Mouse (Mus musculus): Measurements from ENCODE around the gene Ppp1r11. TPM values are rescaled to one million over a fixed set of nuclear protein-coding genes. Genes with fewer than 3 reads are reported as not detected.

The Ppp1r11 gene
- polyA plus RNA-seq, 2 experiments: 116 to 125 TPM

DNA sequence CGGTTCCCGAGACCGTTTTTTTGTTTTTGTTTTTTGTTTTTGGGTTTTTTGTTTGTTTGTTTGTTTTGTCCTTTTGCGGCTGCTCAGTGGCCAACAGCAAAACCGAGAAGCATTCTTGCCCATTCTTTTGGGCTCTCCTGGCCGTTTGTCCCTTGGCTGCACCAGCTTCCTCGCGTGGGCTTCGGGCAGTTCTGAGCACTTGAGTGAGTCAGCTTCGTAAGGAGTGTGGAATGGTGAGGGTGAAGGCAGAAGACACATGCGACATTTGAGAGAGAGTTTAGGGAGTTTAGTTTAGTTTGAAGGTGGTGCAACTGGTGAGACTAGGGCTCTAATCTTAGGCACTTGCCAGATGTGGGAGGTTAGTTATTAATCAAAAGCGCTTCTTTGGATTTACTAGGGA, 7.3 kb upstream of the Ppp1r11 start:
- Histone ChIP-seq H3K4me3 (replicated peaks; ENCODE audit: low read length) (peak overlapping the region; percentile 70), H3K9me3 (ENCODE audit: control insufficient read depth, low read length) (no peaks in the 10 kb centered on the region), H3K4me2 (replicated peaks; ENCODE audit: low read depth, low read length, severe bottlenecking) (peak overlapping the region; percentile 72), H3K4me1 (ENCODE audit: control insufficient read depth, insufficient read depth, low read length) (peaks cover 7% of the 10 kb centered on the region), H3K27ac (replicated peaks; ENCODE audit: low read depth, low read length) (peak overlapping the region; percentile 82), H3K9ac (ENCODE audit: low read depth, low read length, severe bottlenecking) (peak overlapping the region; percentile 77), H3K36me3 (ENCODE audit: control insufficient read depth, insufficient read depth, low read length) (peaks cover 19% of the 10 kb centered on the region; the same call in 1 of the 2 replicates), H3K27me3 (ENCODE audit: control insufficient read depth, insufficient read depth, low read length) (no peaks in the 10 kb centered on the region)
- TF ChIP-seq POLR2A (IDR thresholded peaks at IDR 0.05; ENCODE audit: borderline replicate concordance, extremely low read depth, insufficient read depth, insufficient read length): no peak
- 10% methylated on average over 12 of the region's 12 CpGs for WGBS
- ATAC-seq (ENCODE audit: low FRiP score, low read depth) (no peak), DNase-seq (ENCODE audit: low spot score) (no peak)

DNA sequence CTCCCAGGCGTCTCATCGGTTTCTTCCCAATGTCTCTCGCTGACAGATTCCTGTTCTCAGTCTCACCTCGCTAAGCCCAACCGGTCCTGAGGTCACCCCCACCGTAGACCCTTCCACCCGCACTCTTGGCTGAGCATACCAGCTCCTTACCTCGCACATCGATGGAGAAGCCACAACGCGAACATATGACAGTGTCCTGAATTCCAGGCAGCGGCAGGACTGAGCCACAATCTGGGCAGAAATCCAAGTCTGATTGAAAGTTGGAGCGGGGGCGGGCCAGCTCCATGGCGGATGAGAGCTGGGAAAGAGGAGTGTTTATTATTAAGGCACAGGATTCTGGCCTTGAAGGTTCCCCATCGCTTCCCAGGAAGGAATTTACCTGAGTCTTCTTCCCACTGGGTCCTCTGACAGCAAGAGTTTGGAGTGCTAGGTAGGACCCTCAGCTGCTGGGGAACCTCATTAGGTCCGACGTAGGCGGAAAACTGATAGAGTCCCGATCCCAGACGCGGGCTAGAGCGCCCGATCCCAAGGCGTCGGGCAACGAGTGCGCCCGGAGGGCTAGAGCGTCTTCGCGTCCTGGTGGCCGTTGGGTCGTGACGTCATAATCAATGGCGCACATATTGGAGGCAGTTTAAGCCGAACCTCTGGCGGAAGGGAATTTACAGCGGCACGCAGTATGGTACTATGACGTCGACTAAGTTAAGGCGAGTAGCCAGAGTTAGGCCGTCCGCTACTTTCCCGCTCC, 6.6 kb upstream of the Ppp1r11 start, which contains the start of the genes Znrd1 and Znrd1as:
TSS of gene Znrd1 (minus strand) at position 561 of the 745 bp plus-strand sequence.
TSS of gene Znrd1as (plus strand) at position 594 of the 745 bp plus-strand sequence.
- under 1% methylated on average over 46 of the region's 46 CpGs for WGBS
- Histone ChIP-seq H3K27me3 (ENCODE audit: control insufficient read depth, insufficient read depth, low read length) (no peaks in the 10 kb centered on the region), H3K27ac (replicated peaks; ENCODE audit: low read depth, low read length) (peak within 1 kb of the TSS; percentile 82), H3K4me2 (replicated peaks; ENCODE audit: low read depth, low read length, severe bottlenecking) (peak within 1 kb of the TSS; percentile 72), H3K4me1 (ENCODE audit: control insufficient read depth, insufficient read depth, low read length) (peaks cover 7% of the 10 kb centered on the region), H3K9ac (ENCODE audit: low read depth, low read length, severe bottlenecking) (peak within 1 kb of the TSS; percentile 77), H3K36me3 (ENCODE audit: control insufficient read depth, insufficient read depth, low read length) (peaks cover 19% of the 10 kb centered on the region; the same call in 1 of the 2 replicates), H3K4me3 (replicated peaks; ENCODE audit: low read length) (peak within 1 kb of the TSS; percentile 70), H3K9me3 (ENCODE audit: control insufficient read depth, low read length) (no peaks in the 10 kb centered on the region)
- DNase-seq (ENCODE audit: low spot score): peak; percentile 97
- TF ChIP-seq POLR2A (IDR thresholded peaks at IDR 0.05; ENCODE audit: borderline replicate concordance, extremely low read depth, insufficient read depth, insufficient read length): 0 out of 2 replicates have a peak, but pooled peaks have one; percentile 35
- ATAC-seq (ENCODE audit: low FRiP score, low read depth): peak; percentile 99

DNA sequence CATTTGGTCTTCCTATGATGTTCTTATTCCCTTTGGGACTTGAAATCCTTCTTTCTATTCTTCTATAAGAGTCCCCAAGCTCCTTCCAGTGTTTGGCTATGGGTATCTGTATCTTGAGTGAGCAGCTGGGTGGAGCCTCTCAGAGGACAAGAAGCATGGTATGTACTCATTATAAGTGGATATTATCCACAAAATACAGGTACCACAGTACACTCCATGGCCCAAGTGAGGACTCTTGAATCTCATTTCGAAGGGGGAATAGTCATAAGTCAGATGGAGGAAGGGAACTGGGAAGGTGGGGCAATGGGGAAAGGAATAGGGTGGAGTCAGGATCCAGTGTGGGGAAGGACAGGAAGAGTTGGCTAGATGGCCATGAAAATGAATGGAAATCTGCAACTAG, 1.5 kb upstream of the Ppp1r11 start:
- Histone ChIP-seq H3K4me2 (replicated peaks; ENCODE audit: low read depth, low read length, severe bottlenecking) (no peak overlapping the region), H3K9ac (ENCODE audit: low read depth, low read length, severe bottlenecking) (no peak overlapping the region), H3K4me3 (replicated peaks; ENCODE audit: low read length) (no peak overlapping the region), H3K27me3 (ENCODE audit: control insufficient read depth, insufficient read depth, low read length) (no peaks in the 10 kb centered on the region), H3K4me1 (ENCODE audit: control insufficient read depth, insufficient read depth, low read length) (peaks cover 4% of the 10 kb centered on the region), H3K36me3 (ENCODE audit: control insufficient read depth, insufficient read depth, low read length) (peaks cover 30% of the 10 kb centered on the region), H3K27ac (replicated peaks; ENCODE audit: low read depth, low read length) (no peak overlapping the region), H3K9me3 (ENCODE audit: control insufficient read depth, low read length) (no peaks in the 10 kb centered on the region)
- DNase-seq (ENCODE audit: low spot score) (no peak), ATAC-seq (ENCODE audit: low FRiP score, low read depth) (no peak)
- TF ChIP-seq POLR2A (IDR thresholded peaks at IDR 0.05; ENCODE audit: borderline replicate concordance, extremely low read depth, insufficient read depth, insufficient read length): no peak
- 86% methylated on average over 1 of the region's 1 CpGs for WGBS

DNA sequence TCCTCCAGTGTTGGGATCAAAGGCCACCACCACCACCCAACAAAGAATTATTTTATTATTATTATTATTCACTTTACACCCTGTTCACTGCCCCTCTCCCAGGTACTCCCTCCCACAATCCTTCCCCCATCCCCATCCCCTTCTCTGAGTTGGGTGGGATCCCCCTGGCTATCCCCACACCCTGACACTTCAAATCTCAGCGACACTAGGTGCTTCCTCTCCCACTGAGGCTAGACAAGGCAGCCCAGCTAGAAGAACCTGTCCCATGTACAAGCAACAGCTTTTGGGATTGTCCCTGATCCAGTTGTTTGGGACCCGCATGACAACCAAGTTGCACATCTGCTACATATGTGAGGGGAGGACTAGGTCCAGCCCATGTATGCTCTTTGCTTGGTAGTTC, 1.1 kb upstream of the Ppp1r11 start:
- 92% methylated on average over 2 of the region's 2 CpGs for WGBS
- no peak overlapping the region for H3K9ac ChIP-seq (ENCODE audit: low read depth, low read length, severe bottlenecking)
- no peak for TF ChIP-seq POLR2A (IDR thresholded peaks at IDR 0.05; ENCODE audit: borderline replicate concordance, extremely low read depth, insufficient read depth, insufficient read length)
- no peaks in the 10 kb centered on the region for H3K9me3 ChIP-seq (ENCODE audit: control insufficient read depth, low read length)
- H3K27me3 ChIP-seq (ENCODE audit: control insufficient read depth, insufficient read depth, low read length): no peaks in the 10 kb centered on the region
- H3K27ac ChIP-seq (replicated peaks; ENCODE audit: low read depth, low read length): no peak overlapping the region
- peaks cover 30% of the 10 kb centered on the region for H3K36me3 ChIP-seq (ENCODE audit: control insufficient read depth, insufficient read depth, low read length)
- no peak for DNase-seq (ENCODE audit: low spot score)
- H3K4me3 ChIP-seq (replicated peaks; ENCODE audit: low read length): no peak overlapping the region
- ATAC-seq (ENCODE audit: low FRiP score, low read depth): no peak
- H3K4me1 ChIP-seq (ENCODE audit: control insufficient read depth, insufficient read depth, low read length): peaks cover 4% of the 10 kb centered on the region
- no peak overlapping the region for H3K4me2 ChIP-seq (replicated peaks; ENCODE audit: low read depth, low read length, severe bottlenecking)

DNA sequence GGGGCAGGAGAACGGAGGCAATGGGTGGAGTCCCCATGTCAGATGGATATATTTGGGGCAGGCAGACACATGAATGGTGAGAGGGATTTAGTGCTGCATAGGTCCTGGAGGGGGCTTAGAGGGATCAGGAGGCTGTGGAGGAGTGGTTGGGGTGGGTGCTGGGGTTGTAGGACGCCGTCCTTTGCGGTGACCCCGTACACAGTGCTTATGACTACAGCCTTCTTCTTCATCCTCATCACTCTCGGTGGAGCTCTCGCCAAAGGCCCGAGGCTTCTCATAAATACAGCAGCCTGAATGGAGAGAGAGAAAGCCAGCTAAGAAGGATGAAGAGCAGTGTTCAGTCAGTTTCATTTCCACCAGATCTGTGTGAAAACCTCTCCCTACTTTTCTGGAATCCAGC, 2.3 kb downstream of the Ppp1r11 start:
- Histone ChIP-seq H3K4me1 (ENCODE audit: control insufficient read depth, insufficient read depth, low read length) (peaks cover 4% of the 10 kb centered on the region), H3K9me3 (ENCODE audit: control insufficient read depth, low read length) (no peaks in the 10 kb centered on the region), H3K27me3 (ENCODE audit: control insufficient read depth, insufficient read depth, low read length) (peaks cover 14% of the 10 kb centered on the region), H3K4me2 (replicated peaks; ENCODE audit: low read depth, low read length, severe bottlenecking) (no peak overlapping the region), H3K9ac (ENCODE audit: low read depth, low read length, severe bottlenecking) (no peak overlapping the region), H3K27ac (replicated peaks; ENCODE audit: low read depth, low read length) (no peak overlapping the region), H3K36me3 (ENCODE audit: control insufficient read depth, insufficient read depth, low read length) (peaks cover 14% of the 10 kb centered on the region), H3K4me3 (replicated peaks; ENCODE audit: low read length) (no peak overlapping the region)
- no peak for ATAC-seq (ENCODE audit: low FRiP score, low read depth)
- 91% methylated on average over 8 of the region's 8 CpGs for WGBS
- TF ChIP-seq POLR2A (IDR thresholded peaks at IDR 0.05; ENCODE audit: borderline replicate concordance, extremely low read depth, insufficient read depth, insufficient read length): no peak
- DNase-seq (ENCODE audit: low spot score): no peak

Measured in limb, embryonic 14.5 days (tissue).